Mouse (Mus musculus): Measurements from ENCODE around the gene Mpzl1.

DNA sequence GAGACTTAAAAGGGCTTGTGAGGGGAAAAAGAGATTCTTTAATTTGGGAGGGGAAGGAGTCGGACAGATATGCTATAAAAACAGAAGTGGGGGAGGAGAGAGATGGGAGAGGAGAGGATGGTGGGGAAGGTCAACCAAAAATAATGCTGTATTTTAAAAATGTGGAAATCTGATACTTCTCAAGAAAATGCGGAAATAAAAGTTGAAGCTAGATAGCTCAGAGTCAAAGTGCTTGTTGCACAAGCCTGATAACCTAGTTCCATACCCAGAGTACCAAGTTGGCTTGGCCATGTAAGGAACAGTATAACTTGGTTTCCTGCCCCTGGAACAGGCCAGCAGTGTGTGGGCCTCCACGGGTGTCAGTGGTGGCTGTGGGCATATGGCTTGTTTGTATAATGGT lies 19.5 kb downstream of the Mpzl1 start:
- no peak for TF ChIP-seq CTCF (IDR thresholded peaks at IDR 0.05; ENCODE audit: low read depth)
- TF ChIP-seq EP300 (IDR thresholded peaks at IDR 0.05; ENCODE audit: low read depth): no peak

Measured in liver, embryonic 14.5 days (tissue).